Mouse (Mus musculus): ENCODE measurements around the gene Sh3bp5. TPM values are rescaled to one million over a fixed set of nuclear protein-coding genes. Genes with fewer than 3 reads are reported as not detected.

Gene Sh3bp5
- total and polyA plus RNA-seq, 3 experiments, result 0.19 to 1.0 TPM; not detected in 1

DNA sequence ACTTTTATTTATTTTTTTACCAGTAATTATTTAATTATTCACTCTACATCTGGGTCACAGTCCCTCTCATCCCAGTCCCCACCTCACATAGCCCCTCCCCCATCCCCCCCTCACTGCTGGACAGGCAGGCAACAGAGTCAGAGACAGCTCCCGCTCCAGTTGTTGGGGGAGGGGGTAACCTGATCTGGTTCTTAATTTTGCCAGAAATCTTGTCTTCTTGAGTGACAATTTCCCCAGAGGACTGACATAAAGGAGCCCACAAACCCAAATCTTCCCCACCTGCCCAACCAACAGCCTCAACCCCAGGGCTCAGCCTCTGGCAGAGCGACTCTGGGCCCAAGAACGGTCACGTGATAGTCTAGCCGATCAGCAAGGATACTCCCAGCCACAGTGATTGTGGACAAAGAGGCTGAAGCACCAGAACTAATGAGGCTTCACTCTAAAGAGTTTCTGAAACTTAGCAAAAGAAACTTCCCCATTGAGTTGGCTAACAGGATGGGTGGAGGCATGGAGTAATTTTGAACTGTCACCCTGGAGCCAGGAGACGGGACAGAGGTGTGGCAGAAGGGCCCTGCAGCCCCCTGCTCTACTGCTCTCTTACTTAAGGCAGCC is 22.3 kb downstream of the Sh3bp5 start:
- Histone ChIP-seq H3K4me1 (ENCODE audit: control insufficient read depth in 1 of 2, insufficient read depth in 2 of 2, low read length in 2 of 2) (no peaks in the 10 kb centered on the region; a peak in 1 of 4 replicates), H3K79me2 (ENCODE audit: control insufficient read depth, insufficient read depth, low read length, poor library complexity) (no peaks in the 10 kb centered on the region), H3K9me3 (replicated peaks; ENCODE audit: insufficient read depth, low read length) (no peaks in the 10 kb centered on the region), H3K27ac (ENCODE audit: control insufficient read depth, low read depth, low read length) (no peak overlapping the region), H3K27me3 (ENCODE audit: control insufficient read depth in 1 of 2, insufficient read depth in 2 of 2, low read length in 2 of 2) (no peaks in the 10 kb centered on the region), H3K9ac (ENCODE audit: control insufficient read depth, low read depth, low read length, poor library complexity, severe bottlenecking) (no peak overlapping the region), H3K4me3 (ENCODE audit: control insufficient read depth in 1 of 2, insufficient read depth in 1 of 2, low read depth in 2 of 2, low read length in 2 of 2) (no peak overlapping the region), H3K36me3 (ENCODE audit: control insufficient read depth in 1 of 2, insufficient read depth in 2 of 2, low read length in 2 of 2) (no peaks in the 10 kb centered on the region)
- DNase-seq (ENCODE audit: low read depth, low spot score), result no peak
- no peak for TF ChIP-seq EP300 (IDR thresholded peaks at IDR 0.05; ENCODE audit: low read depth in 1 of 2, low read length in 2 of 2)
- TF ChIP-seq USF1 (IDR thresholded peaks at IDR 0.05; ENCODE audit: low read depth, low read length), result peak; percentile 60

DNA sequence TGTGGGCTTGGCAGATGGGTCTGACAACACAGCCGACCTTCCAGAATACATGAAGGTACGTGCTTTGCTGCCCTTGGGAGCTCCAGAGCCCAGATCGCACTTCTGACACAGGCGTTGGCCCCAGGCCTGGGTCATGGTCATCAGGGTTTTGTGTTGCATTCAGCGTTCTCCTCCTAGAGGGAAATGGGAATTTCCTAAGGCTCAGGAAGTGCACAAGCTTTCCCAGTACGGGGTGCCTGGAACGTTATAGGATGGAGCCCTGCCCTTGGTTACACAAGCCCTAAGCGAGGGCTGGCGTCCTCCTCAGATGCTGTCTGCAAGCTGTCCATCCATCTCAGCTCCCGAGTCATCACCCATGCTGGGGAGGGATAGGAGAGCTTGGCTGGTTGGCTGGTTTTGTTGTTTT is 23.2 kb downstream of the Sh3bp5 start:
- no peaks in the 10 kb centered on the region for H3K36me3 ChIP-seq (ENCODE audit: control insufficient read depth in 1 of 2, insufficient read depth in 2 of 2, low read length in 2 of 2)
- H3K27me3 ChIP-seq (ENCODE audit: control insufficient read depth in 1 of 2, insufficient read depth in 2 of 2, low read length in 2 of 2), result no peaks in the 10 kb centered on the region
- H3K4me1 ChIP-seq (ENCODE audit: control insufficient read depth in 1 of 2, insufficient read depth in 2 of 2, low read length in 2 of 2), result no peaks in the 10 kb centered on the region; a peak in 1 of 4 replicates
- no peak overlapping the region for H3K4me3 ChIP-seq (ENCODE audit: control insufficient read depth in 1 of 2, insufficient read depth in 1 of 2, low read depth in 2 of 2, low read length in 2 of 2)
- no peak overlapping the region for H3K9ac ChIP-seq (ENCODE audit: control insufficient read depth, low read depth, low read length, poor library complexity, severe bottlenecking)
- no peak for TF ChIP-seq RAD21 (IDR thresholded peaks at IDR 0.05; ENCODE audit: low read depth, low read length)
- TF ChIP-seq ETS1 (IDR thresholded peaks at IDR 0.05; ENCODE audit: low read depth, low read length), result no peak
- TF ChIP-seq MAX (IDR thresholded peaks at IDR 0.05; ENCODE audit: low read length), result no peak
- no peak for TF ChIP-seq POLR2AphosphoS5 (IDR thresholded peaks at IDR 0.05; ENCODE audit: borderline replicate concordance, low read depth, low read length)
- no peak for TF ChIP-seq ELF1 (IDR thresholded peaks at IDR 0.05; ENCODE audit: low read depth, low read length)
- no peak for TF ChIP-seq ZMIZ1 (IDR thresholded peaks at IDR 0.05; ENCODE audit: low read depth, low read length)
- TF ChIP-seq CTCF (IDR thresholded peaks at IDR 0.05 in 2 of 3, conservative IDR thresholded peaks at IDR 0.05 in 1 of 3; ENCODE audit: control insufficient read depth in 1 of 3, insufficient read depth in 1 of 3, low read depth in 2 of 3, low read length in 3 of 3, poor library complexity in 1 of 3, severe bottlenecking in 1 of 3), result no peak
- TF ChIP-seq USF1 (IDR thresholded peaks at IDR 0.05; ENCODE audit: low read depth, low read length), result no peak
- TF ChIP-seq MXI1 (IDR thresholded peaks at IDR 0.05; ENCODE audit: low read depth, low read length), result no peak
- no peak for TF ChIP-seq POLR2A (IDR thresholded peaks at IDR 0.05; ENCODE audit: control insufficient read depth in 1 of 2, insufficient read depth in 1 of 2, low read depth in 1 of 2, low read length in 2 of 2, poor library complexity in 1 of 2)
- no peak for TF ChIP-seq USF2 (IDR thresholded peaks at IDR 0.05; ENCODE audit: borderline replicate concordance in 1 of 2, insufficient read depth in 1 of 2, low read depth in 1 of 2, low read length in 2 of 2)
- TF ChIP-seq SMC3 (IDR thresholded peaks at IDR 0.05; ENCODE audit: low read depth, low read length), result no peak
- TF ChIP-seq TBP (IDR thresholded peaks at IDR 0.05; ENCODE audit: low read depth, low read length), result no peak
- TF ChIP-seq ZC3H11A (IDR thresholded peaks at IDR 0.05; ENCODE audit: low read depth, low read length), result no peak
- TF ChIP-seq TAL1 (IDR thresholded peaks at IDR 0.05; ENCODE audit: low read length), result no peak
- no peak for TF ChIP-seq JUND (IDR thresholded peaks at IDR 0.05; ENCODE audit: low read depth, low read length)
- TF ChIP-seq MYB (IDR thresholded peaks at IDR 0.05; ENCODE audit: low read depth, low read length), result no peak
- H3K79me2 ChIP-seq (ENCODE audit: control insufficient read depth, insufficient read depth, low read length, poor library complexity), result no peaks in the 10 kb centered on the region
- H3K9me3 ChIP-seq (replicated peaks; ENCODE audit: insufficient read depth, low read length), result no peaks in the 10 kb centered on the region
- no peak for DNase-seq (ENCODE audit: low read depth, low spot score)
- no peak overlapping the region for H3K27ac ChIP-seq (ENCODE audit: control insufficient read depth, low read depth, low read length)

Measured in MEL (cell line).